ENCODE assay signal across 9 mouse cellular contexts in genomic region chr8:84363428-84364134, GRCm38 (mm10). TPM values are rescaled to one million over a fixed set of nuclear protein-coding genes. Genes with fewer than 3 reads are reported as not detected.
DNase-seq lines count a peak whose midpoint lies in the region; ATAC-seq and TF ChIP-seq lines count a peak whose summit lies in the region.
"Had no signal": no experiment of that assay in that cellular context is flagged by ENCODE, and none has a peak within 500 bp of the region (broad histone marks: within the 10 kb centered on the region; RNA-seq: fewer than 3 reads in every experiment).

No protein-coding gene starts in this region.

- no peak for TF ChIP-seq POLR2A in olfactory bulb, adult 2 months (IDR thresholded peaks at IDR 0.05; ENCODE audit: insufficient read depth, low read depth, low read length)

- TF ChIP-seq EP300 in liver, embryonic 14.5 days (IDR thresholded peaks at IDR 0.05; ENCODE audit: low read depth): no peak

- H3K4me3 ChIP-seq in liver, embryonic 12.5 days: no peak overlapping the region
- no peak overlapping the region for H3K4me3 ChIP-seq in kidney, postnatal 0 days (replicated peaks; ENCODE audit: low read depth, low read length)
- H3K4me3 ChIP-seq in liver, embryonic 14.5 days (ENCODE audit: insufficient read depth in 1 of 2, low read depth in 2 of 2, low read length in 2 of 2): no peak overlapping the region
- H3K4me3 ChIP-seq in olfactory bulb, adult 2 months (ENCODE audit: insufficient read depth, low read depth, low read length): no peak overlapping the region
- H3K4me3 ChIP-seq: erythroblast, embryonic 14.5 days had no signal

- 12% methylated on average over 23 of the region's 23 CpGs for WGBS in liver, embryonic 12.5 days (ENCODE audit: insufficient replicate concordance)
- 12% methylated on average over 23 of the region's 23 CpGs for WGBS in kidney, postnatal 0 days
- 12% methylated on average over 23 of the region's 23 CpGs for WGBS in liver, embryonic 14.5 days (ENCODE audit: insufficient replicate concordance)
- 14% methylated on average over 23 of the region's 23 CpGs for WGBS in olfactory bulb, adult 2 months

- TF ChIP-seq CTCF in kidney, postnatal 0 days (IDR thresholded peaks at IDR 0.05; ENCODE audit: low read depth): peak; percentile 96
- TF ChIP-seq CTCF in liver, embryonic 14.5 days (IDR thresholded peaks at IDR 0.05; ENCODE audit: low read depth): peak; percentile 93
- peak; percentile 97 for TF ChIP-seq CTCF in olfactory bulb, adult 2 months (IDR thresholded peaks at IDR 0.05; ENCODE audit: insufficient read depth, low read depth, low read length)

- no peaks in the 10 kb centered on the region for H3K4me1 ChIP-seq in liver, embryonic 12.5 days
- H3K4me1 ChIP-seq in kidney, postnatal 0 days (replicated peaks; ENCODE audit: insufficient read depth, low read length): no peaks in the 10 kb centered on the region
- H3K4me1 ChIP-seq in liver, embryonic 14.5 days (replicated peaks; ENCODE audit: control insufficient read depth in 2 of 2, insufficient read depth in 2 of 2, low read length in 1 of 2): no peaks in the 10 kb centered on the region
- no peaks in the 10 kb centered on the region for H3K4me1 ChIP-seq in olfactory bulb, adult 2 months (ENCODE audit: control insufficient read depth, insufficient read depth, low read length)

- peak; percentile 71 for DNase-seq in liver
- peak; percentile 90 for DNase-seq in cerebellum, adult 8-10 months
- peak; percentile 51 to 78 for DNase-seq in frontal cortex, postnatal 14 days (ENCODE audit: low spot score in 2 of 2)
- DNase-seq in kidney, postnatal 0 days (ENCODE audit: low spot score): peak; percentile 83
- peak in 2 of 3 experiments; percentile 7 to 16 for DNase-seq in liver, embryonic 14.5 days (ENCODE audit: low read depth in 3 of 3, low spot score in 3 of 3)
- DNase-seq in thymus, postnatal 10 days (ENCODE audit: low spot score in 2 of 2): peak; percentile 17 to 78

- no peaks in the 10 kb centered on the region for H3K9me3 ChIP-seq in liver, embryonic 12.5 days (replicated peaks)
- H3K9me3 ChIP-seq in kidney, postnatal 0 days (replicated peaks; ENCODE audit: low read length): no peaks in the 10 kb centered on the region
- H3K9me3 ChIP-seq in liver, embryonic 14.5 days (ENCODE audit: control insufficient read depth, low read length): no peaks in the 10 kb centered on the region

- no peak overlapping the region for H3K27ac ChIP-seq in liver, embryonic 12.5 days
- H3K27ac ChIP-seq in kidney, postnatal 0 days: no peak overlapping the region
- H3K27ac ChIP-seq in liver, embryonic 14.5 days: no peak overlapping the region
- no peak overlapping the region for H3K27ac ChIP-seq in olfactory bulb, adult 2 months (ENCODE audit: insufficient read depth, low read depth, low read length)

- peaks cover 36% of the 10 kb centered on the region for H3K27me3 ChIP-seq in liver, embryonic 12.5 days (replicated peaks)
- H3K27me3 ChIP-seq in kidney, postnatal 0 days (ENCODE audit: insufficient read depth, low read length): no peaks in the 10 kb centered on the region; the same call in 1 of the 2 replicates
- H3K27me3 ChIP-seq in liver, embryonic 14.5 days (ENCODE audit: control insufficient read depth, insufficient read depth, low read length): no peaks in the 10 kb centered on the region

- no peak overlapping the region for H3K4me2 ChIP-seq in liver, embryonic 12.5 days
- no peak overlapping the region for H3K4me2 ChIP-seq in kidney, postnatal 0 days (ENCODE audit: low read length)
- H3K4me2 ChIP-seq in liver, embryonic 14.5 days (ENCODE audit: low read depth): no peak overlapping the region

- H3K36me3 ChIP-seq in liver, embryonic 12.5 days: no peaks in the 10 kb centered on the region
- no peaks in the 10 kb centered on the region for H3K36me3 ChIP-seq in kidney, postnatal 0 days (ENCODE audit: insufficient read depth, low read length)
- no peaks in the 10 kb centered on the region for H3K36me3 ChIP-seq in liver, embryonic 14.5 days (replicated peaks; ENCODE audit: control insufficient read depth, insufficient read depth, low read depth)

- H3K9ac ChIP-seq in liver, embryonic 12.5 days: no peak overlapping the region
- H3K9ac ChIP-seq in kidney, postnatal 0 days (ENCODE audit: low read depth, low read length): no peak overlapping the region
- no peak overlapping the region for H3K9ac ChIP-seq in liver, embryonic 14.5 days (replicated peaks)

- no peak for ATAC-seq in liver, embryonic 12.5 days
- ATAC-seq in kidney, postnatal 0 days (replicated peaks; ENCODE audit: low FRiP score, low read depth): no peak
- no peak for ATAC-seq in liver, embryonic 14.5 days (ENCODE audit: insufficient read depth)

RNA-seq across cellular contexts. Expression of gene Cacna1a, which starts 24.7 kb away (rescaled TPM):
- 0.60 and 1.8 TPM in 2 replicates for polyA plus RNA-seq in liver, embryonic 12.5 days (2016; fragmentation: Nextera tagmentation; extraction: Ambion mirVana)
- 4.3 and 6.6 TPM in 2 replicates for polyA plus RNA-seq in kidney, postnatal 0 days (2015; fragmentation: Nextera tagmentation; extraction: Ambion mirVana)
- 0.19 and 1.5 TPM in 2 replicates for polyA plus RNA-seq in liver, embryonic 14.5 days (2012; rRNA removed)
- polyA plus RNA-seq in liver, embryonic 14.5 days (2014; fragmentation: Nextera tagmentation; extraction: Ambion mirVana): 0.61 TPM in 2 replicates
- not detected in 2 replicates for polyA plus RNA-seq in olfactory bulb, adult 2 months (2012; ENCODE audit: insufficient read depth, insufficient read length, low replicate concordance, missing spikeins)

Comparison
In these comparisons a context has a peak if more than half of its experiments do, and no peak if none do; other contexts are left out.
1. DNase-seq: peak in every context shown above with its lines; median percentile 90 in cerebellum, adult 8-10 months; 83 in kidney, postnatal 0 days; 71 in liver; 64 in frontal cortex, postnatal 14 days; 48 in thymus, postnatal 10 days; 12 in liver, embryonic 14.5 days.